Mouse (Mus musculus) cerebellum, postnatal 14 days (tissue): ENCODE measurements at regions not wholly inside any gene's neighbourhood (a gene's known extent, or its start where the extent isn't known, plus 50 kb on each side); places are given as distances from the start of the nearest gene placed in this dataset.

Experiments used
- DNase-seq, 2 experiments: peaks; one replicate each; pipeline ENCODE4 v3.0.0; 2021; ENCODE audit warnings: mixed read lengths in 2 of 2

- DNase-seq: no peak
Measured at GRCm38 (mm10) chr17:83096451-83096850, 118.6 kb upstream of the Pkdcc start.

- DNase-seq: no peak
Measured at GRCm38 (mm10) chr17:83097998-83098397, 117.1 kb upstream of the Pkdcc start.

GRCm38 (mm10) chr17:83098679-83099413 lies 116.2 kb upstream of the Pkdcc start:
- peak in 1 of 2 experiments; percentile 23 for DNase-seq

GRCm38 (mm10) chr17:83101035-83101434 lies 114.1 kb upstream of the Pkdcc start:
- DNase-seq: no peak

GRCm38 (mm10) chr17:83101756-83102155 lies 113.3 kb upstream of the Pkdcc start:
- no peak for DNase-seq

- no peak for DNase-seq
Measured at GRCm38 (mm10) chr17:83102675-83103412, 112.2 kb upstream of the Pkdcc start.

- DNase-seq: no peak
Measured at GRCm38 (mm10) chr17:83108151-83108550, 106.9 kb upstream of the Pkdcc start.

- DNase-seq: peak; percentile 65 to 71
Measured at GRCm38 (mm10) chr17:83109792-83110440, 105.2 kb upstream of the Pkdcc start.

GRCm38 (mm10) chr17:83110556-83110955 lies 104.5 kb upstream of the Pkdcc start:
- DNase-seq: no peak

GRCm38 (mm10) chr17:83115146-83115545 lies 99.9 kb upstream of the Pkdcc start:
- DNase-seq: peak in 1 of 2 experiments; percentile 39

- no peak for DNase-seq
Measured at GRCm38 (mm10) chr17:83115832-83116480, 99.1 kb upstream of the Pkdcc start.

GRCm38 (mm10) chr17:83120665-83121232 lies 94.3 kb upstream of the Pkdcc start:
- DNase-seq: no peak

- DNase-seq: peak in 1 of 2 experiments; percentile 22
Measured at GRCm38 (mm10) chr17:83122525-83123280, 92.4 kb upstream of the Pkdcc start.

- DNase-seq: no peak
Measured at GRCm38 (mm10) chr17:83125057-83125456, 90.0 kb upstream of the Pkdcc start.

- no peak for DNase-seq
Measured at GRCm38 (mm10) chr17:83127842-83128241, 87.2 kb upstream of the Pkdcc start.

- DNase-seq: peak; percentile 74 to 79
Measured at GRCm38 (mm10) chr17:83128843-83129544, 86.1 kb upstream of the Pkdcc start.

- no peak for DNase-seq
Measured at GRCm38 (mm10) chr17:83129658-83130057, 85.4 kb upstream of the Pkdcc start.

GRCm38 (mm10) chr17:83133201-83133600 lies 81.9 kb upstream of the Pkdcc start:
- no peak for DNase-seq

GRCm38 (mm10) chr17:83135441-83136120 lies 79.5 kb upstream of the Pkdcc start:
- peak in 1 of 2 experiments; percentile 52 for DNase-seq

- DNase-seq: no peak
Measured at GRCm38 (mm10) chr17:83136267-83136666, 78.8 kb upstream of the Pkdcc start.

GRCm38 (mm10) chr17:83137720-83138119 lies 77.4 kb upstream of the Pkdcc start:
- DNase-seq: no peak
